Mouse (Mus musculus) stomach, postnatal 0 days (tissue): ENCODE measurements at regions not wholly inside any gene's neighbourhood (a gene's known extent, or its start where the extent isn't known, plus 50 kb on each side); places are given as distances from the start of the nearest gene placed in this dataset.

ENCODE experiments used
- ATAC-seq: fragments of 200-750 bp; cut with Nextera tagmentation; 2 replicates; pipeline ENCODE4 v1.8.0; 2017; ENCODE audit not compliant: low FRiP score, low TSS enrichment
- DNase-seq: peaks from one replicate; pipeline ENCODE4 v3.0.0-alpha.2; 2016; ENCODE audit warnings: low spot score
- H3K27ac ChIP-seq: fragments of 300-500 bp; sonication (generic); replicated peaks from 2 replicates; pipeline ENCODE4 v1.5.1; 2014; ENCODE audit warnings: mild to moderate bottlenecking, control low read depth
- H3K27me3 ChIP-seq: fragments of 300-500 bp; sonication (generic); 2 replicates; pipeline ENCODE4 v1.6.1; 2014; ENCODE audit warnings: low read length; ENCODE audit not compliant: control insufficient read depth, insufficient read depth
- H3K36me3 ChIP-seq: fragments of 300-500 bp; sonication (generic); 2 replicates; pipeline ENCODE4 v1.6.1; 2014; ENCODE audit warnings: low read length, mixed read lengths; ENCODE audit not compliant: control insufficient read depth, insufficient read depth
- H3K4me1 ChIP-seq: fragments of 300-500 bp; sonication (generic); replicated peaks from 2 replicates; pipeline ENCODE4 v1.6.1; 2014; ENCODE audit warnings: antibody characterized with exemption; ENCODE audit not compliant: control insufficient read depth, insufficient read depth
- H3K4me2 ChIP-seq: fragments of 300-500 bp; sonication (generic); replicated peaks from 2 replicates; pipeline ENCODE4 v1.6.1; 2014; ENCODE audit warnings: low read depth, mild to moderate bottlenecking, control low read depth, moderate library complexity
- H3K4me3 ChIP-seq: fragments of 300-500 bp; sonication (generic); 2 replicates; pipeline ENCODE4 v1.5.1; 2014; ENCODE audit warnings: low read depth, low read length, control low read depth
- H3K9ac ChIP-seq: fragments of 300-500 bp; sonication (generic); 2 replicates; pipeline ENCODE4 v1.6.1; 2014; ENCODE audit warnings: mild to moderate bottlenecking, low read length, control low read depth, mixed read lengths
- H3K9me3 ChIP-seq: fragments of 300-500 bp; sonication (generic); 2 replicates; pipeline ENCODE4 v1.6.1; 2016; ENCODE audit warnings: low read length; ENCODE audit not compliant: control insufficient read depth
- CTCF ChIP-seq: IDR thresholded peaks from 2 replicates; pipeline ENCODE4 v1.5.1; 2016; ENCODE audit warnings: antibody characterized with exemption, low read depth, mild to moderate bottlenecking, moderate library complexity
- EP300 ChIP-seq: optimal IDR thresholded peaks from 2 replicates; pipeline ENCODE3; 2016; ENCODE audit warnings: antibody characterized with exemption
- WGBS: fragments of 180-500 bp; shearing (Covaris S2); extraction: QIAGEN DNeasy Blood & Tissue Kit; methylation state at CpG from one replicate; pipeline ENCODE4 v1.1.7; 2014; 5-methylcytosine and 5-hydroxymethylcytosine counted together

- no peak for DNase-seq
- H3K4me3 ChIP-seq: no peak overlapping the region
- 64% methylated on average over 4 of the region's 4 CpGs for WGBS
- H3K4me1 ChIP-seq: no peaks in the 10 kb centered on the region
- no peak for TF ChIP-seq CTCF
- no peak for TF ChIP-seq EP300
- ATAC-seq: no peak
- no peaks in the 10 kb centered on the region for H3K9me3 ChIP-seq
- H3K27me3 ChIP-seq: no peaks in the 10 kb centered on the region
- H3K27ac ChIP-seq: no peak overlapping the region
- no peak overlapping the region for H3K4me2 ChIP-seq
- no peak overlapping the region for H3K9ac ChIP-seq
- no peaks in the 10 kb centered on the region for H3K36me3 ChIP-seq
Observed at GRCm38 (mm10) chr8:11134562-11134961, 126.3 kb upstream of the Irs2 start.

- TF ChIP-seq EP300 (no peak), CTCF (no peak)
- Histone ChIP-seq H3K4me2 (no peak overlapping the region), H3K9ac (no peak overlapping the region), H3K4me3 (no peak overlapping the region), H3K4me1 (no peaks in the 10 kb centered on the region), H3K27ac (no peak overlapping the region), H3K27me3 (no peaks in the 10 kb centered on the region), H3K9me3 (no peaks in the 10 kb centered on the region), H3K36me3 (no peaks in the 10 kb centered on the region)
- no peak for ATAC-seq
- WGBS: 71% methylated on average over 5 of the region's 5 CpGs
- no peak for DNase-seq
Observed at GRCm38 (mm10) chr8:11119030-11119634, 110.9 kb upstream of the Irs2 start.

GRCm38 (mm10) chr8:11116534-11116933 is 108.3 kb upstream of the Irs2 start:
- H3K27me3 ChIP-seq: no peaks in the 10 kb centered on the region
- no peaks in the 10 kb centered on the region for H3K9me3 ChIP-seq
- no peak for ATAC-seq
- H3K36me3 ChIP-seq: no peaks in the 10 kb centered on the region
- WGBS: 51% methylated on average over 5 of the region's 5 CpGs
- H3K4me3 ChIP-seq: no peak overlapping the region
- H3K4me2 ChIP-seq: no peak overlapping the region
- H3K27ac ChIP-seq: no peak overlapping the region
- no peak for DNase-seq
- H3K9ac ChIP-seq: no peak overlapping the region
- no peaks in the 10 kb centered on the region for H3K4me1 ChIP-seq
- TF ChIP-seq CTCF (no peak), EP300 (no peak)

GRCm38 (mm10) chr8:11115210-11115609 is 107.0 kb upstream of the Irs2 start:
- ATAC-seq (no peak), DNase-seq (no peak)
- Histone ChIP-seq H3K36me3 (no peaks in the 10 kb centered on the region), H3K9me3 (no peaks in the 10 kb centered on the region), H3K4me2 (no peak overlapping the region), H3K27ac (no peak overlapping the region), H3K4me3 (no peak overlapping the region), H3K27me3 (no peaks in the 10 kb centered on the region), H3K4me1 (no peaks in the 10 kb centered on the region), H3K9ac (no peak overlapping the region)
- WGBS: 21% methylated on average over 6 of the region's 6 CpGs
- TF ChIP-seq EP300: no peak
- no peak for TF ChIP-seq CTCF

- Histone ChIP-seq H3K27ac (no peak overlapping the region), H3K9ac (no peak overlapping the region), H3K4me3 (no peak overlapping the region), H3K27me3 (no peaks in the 10 kb centered on the region), H3K4me1 (no peaks in the 10 kb centered on the region), H3K4me2 (no peak overlapping the region), H3K36me3 (no peaks in the 10 kb centered on the region), H3K9me3 (no peaks in the 10 kb centered on the region)
- 32% methylated on average over 8 of the region's 8 CpGs for WGBS
- ATAC-seq (no peak), DNase-seq (no peak)
- TF ChIP-seq EP300 (no peak), CTCF (no peak)
Observed at GRCm38 (mm10) chr8:11114531-11114930, 106.3 kb upstream of the Irs2 start.

GRCm38 (mm10) chr8:11112908-11113532 is 104.8 kb upstream of the Irs2 start:
- peak; percentile 71; the same call in 1 of the 2 replicates for ATAC-seq
- no peaks in the 10 kb centered on the region for H3K36me3 ChIP-seq
- H3K27ac ChIP-seq: no peak overlapping the region

More at GRCm38 (mm10) chr8:11112908-11113532, 104.8 kb upstream of the Irs2 start:
- no peak overlapping the region for H3K9ac ChIP-seq
- no peaks in the 10 kb centered on the region for H3K9me3 ChIP-seq
- 60% methylated on average over 7 of the region's 7 CpGs for WGBS
- H3K4me3 ChIP-seq: no peak overlapping the region
- DNase-seq: peak; percentile 40
- H3K27me3 ChIP-seq: no peaks in the 10 kb centered on the region
- no peak for TF ChIP-seq EP300
- H3K4me1 ChIP-seq: no peaks in the 10 kb centered on the region
- H3K4me2 ChIP-seq: no peak overlapping the region
